Mouse (Mus musculus) midbrain, embryonic 16.5 days (tissue): ENCODE results near the gene Pigb. TPM values are rescaled to one million over a fixed set of nuclear protein-coding genes. Genes with fewer than 3 reads are reported as not detected.

Experiments
- ATAC-seq: fragments of 200-750 bp; cut with Nextera tagmentation; 2 replicates; pipeline ENCODE4 v1.8.0; 2017; ENCODE audit warnings: moderate TSS enrichment
- H3K27ac ChIP-seq: fragments of 300-500 bp; sonication (generic); 2 replicates; pipeline ENCODE4 v1.5.1; 2014; ENCODE audit warnings: mild to moderate bottlenecking, low read length, mixed read lengths
- H3K27me3 ChIP-seq: fragments of 300-500 bp; sonication (generic); 2 replicates; pipeline ENCODE4 v1.6.1; 2014; ENCODE audit warnings: low read depth, low read length, mixed read lengths; ENCODE audit not compliant: control insufficient read depth, insufficient read depth
- H3K36me3 ChIP-seq: fragments of 300-500 bp; sonication (generic); 2 replicates; pipeline ENCODE4 v1.6.1; 2014; ENCODE audit warnings: mild to moderate bottlenecking, low read length, moderate library complexity, mixed read lengths; ENCODE audit not compliant: control insufficient read depth, insufficient read depth
- H3K4me1 ChIP-seq: fragments of 300-500 bp; sonication (generic); 2 replicates; pipeline ENCODE4 v1.6.1; 2014; ENCODE audit warnings: mild to moderate bottlenecking, low read length, mixed read lengths; ENCODE audit not compliant: control insufficient read depth, insufficient read depth
- H3K4me2 ChIP-seq: fragments of 300-500 bp; sonication (generic); 2 replicates; pipeline ENCODE4 v1.6.1; 2014; ENCODE audit warnings: mild to moderate bottlenecking, low read length, mixed read lengths
- H3K4me3 ChIP-seq: fragments of 300-500 bp; sonication (generic); 2 replicates; pipeline ENCODE4 v1.5.1; 2014; ENCODE audit warnings: low read depth, mild to moderate bottlenecking, low read length, moderate library complexity, mixed read lengths
- H3K9ac ChIP-seq: fragments of 300-500 bp; sonication (generic); 2 replicates; pipeline ENCODE4 v1.6.1; 2014; ENCODE audit warnings: low read depth, low read length, mixed read lengths
- H3K9me3 ChIP-seq: fragments of 300-500 bp; sonication (generic); replicated peaks from 2 replicates; pipeline ENCODE4 v1.6.1; 2014; ENCODE audit warnings: mild to moderate bottlenecking, low read length, mixed read lengths; ENCODE audit not compliant: control insufficient read depth, poor library complexity, severe bottlenecking
- WGBS: fragments of 180-500 bp; shearing (Covaris S2); extraction: QIAGEN DNeasy Blood & Tissue Kit; methylation state at CpG from one replicate; pipeline ENCODE4 v1.1.7; 2014; 5-methylcytosine and 5-hydroxymethylcytosine counted together
- polyA plus RNA-seq: library from polyadenylated mRNA; unstranded; fragments of >200 nt; fragmentation: Nextera tagmentation; extraction: Ambion mirVana; gene quantifications from 2 replicates; pipeline ENCODE4 v1.2.1, GENCODE M21; 2015

The Pigb gene
- polyA plus RNA-seq, 1 experiment from 2014 or later = 18.6 TPM

DNA sequence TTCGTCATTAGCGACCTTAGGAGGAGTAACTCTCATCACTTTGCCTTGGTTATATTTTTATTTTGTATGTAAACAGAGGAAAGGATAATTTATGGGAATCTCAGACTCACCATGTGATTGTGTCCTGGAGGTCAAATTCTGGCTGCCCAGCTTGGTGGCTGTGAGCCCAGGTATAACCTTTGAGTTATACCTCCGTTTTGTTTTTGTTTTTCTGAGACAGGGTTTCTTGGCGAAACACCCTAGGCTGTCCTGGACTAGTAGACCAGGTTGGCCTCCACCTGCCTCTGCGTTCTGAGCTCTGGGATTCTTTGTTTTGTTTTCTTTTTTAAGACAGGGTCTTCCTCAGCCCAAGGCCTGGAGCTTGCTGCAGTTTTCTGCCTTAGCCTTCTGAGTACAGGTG lies 51.5 kb downstream of the Pigb start:
- Histone ChIP-seq H3K9ac (no peak overlapping the region), H3K36me3 (no peaks in the 10 kb centered on the region), H3K4me1 (peaks cover 17% of the 10 kb centered on the region), H3K4me3 (no peak overlapping the region), H3K27ac (no peak overlapping the region), H3K4me2 (no peak overlapping the region), H3K27me3 (no peaks in the 10 kb centered on the region), H3K9me3 (no peaks in the 10 kb centered on the region)
- ATAC-seq = no peak
- WGBS = 90% methylated on average over 5 of the region's 5 CpGs

DNA sequence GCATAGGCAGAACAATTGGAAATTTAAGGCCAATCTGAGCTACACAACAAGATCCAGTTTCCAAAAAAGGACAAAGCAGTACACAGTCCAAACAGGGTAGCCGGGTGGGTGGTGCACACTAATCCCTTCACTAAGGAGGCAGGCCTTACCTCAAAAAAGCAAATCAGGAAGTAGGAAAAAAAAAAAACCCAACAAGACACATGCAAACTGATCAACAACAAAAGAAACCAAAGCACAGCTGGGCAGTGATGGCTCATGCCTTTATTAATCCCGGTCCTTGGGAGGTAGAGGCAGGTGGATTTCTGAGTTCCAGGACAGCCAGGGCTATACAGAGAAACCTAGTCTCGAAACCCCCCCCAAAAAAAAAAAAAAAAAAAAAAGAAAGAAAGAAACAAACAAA lies 52.5 kb downstream of the Pigb start:
- no peaks in the 10 kb centered on the region for H3K9me3 ChIP-seq
- no peaks in the 10 kb centered on the region for H3K36me3 ChIP-seq
- H3K27me3 ChIP-seq = no peaks in the 10 kb centered on the region
- 67% methylated on average over 3 of the region's 3 CpGs for WGBS
- H3K4me1 ChIP-seq = peaks cover 17% of the 10 kb centered on the region
- H3K4me3 ChIP-seq = no peak overlapping the region
- no peak for ATAC-seq
- H3K9ac ChIP-seq = no peak overlapping the region
- no peak overlapping the region for H3K4me2 ChIP-seq
- H3K27ac ChIP-seq = no peak overlapping the region

DNA sequence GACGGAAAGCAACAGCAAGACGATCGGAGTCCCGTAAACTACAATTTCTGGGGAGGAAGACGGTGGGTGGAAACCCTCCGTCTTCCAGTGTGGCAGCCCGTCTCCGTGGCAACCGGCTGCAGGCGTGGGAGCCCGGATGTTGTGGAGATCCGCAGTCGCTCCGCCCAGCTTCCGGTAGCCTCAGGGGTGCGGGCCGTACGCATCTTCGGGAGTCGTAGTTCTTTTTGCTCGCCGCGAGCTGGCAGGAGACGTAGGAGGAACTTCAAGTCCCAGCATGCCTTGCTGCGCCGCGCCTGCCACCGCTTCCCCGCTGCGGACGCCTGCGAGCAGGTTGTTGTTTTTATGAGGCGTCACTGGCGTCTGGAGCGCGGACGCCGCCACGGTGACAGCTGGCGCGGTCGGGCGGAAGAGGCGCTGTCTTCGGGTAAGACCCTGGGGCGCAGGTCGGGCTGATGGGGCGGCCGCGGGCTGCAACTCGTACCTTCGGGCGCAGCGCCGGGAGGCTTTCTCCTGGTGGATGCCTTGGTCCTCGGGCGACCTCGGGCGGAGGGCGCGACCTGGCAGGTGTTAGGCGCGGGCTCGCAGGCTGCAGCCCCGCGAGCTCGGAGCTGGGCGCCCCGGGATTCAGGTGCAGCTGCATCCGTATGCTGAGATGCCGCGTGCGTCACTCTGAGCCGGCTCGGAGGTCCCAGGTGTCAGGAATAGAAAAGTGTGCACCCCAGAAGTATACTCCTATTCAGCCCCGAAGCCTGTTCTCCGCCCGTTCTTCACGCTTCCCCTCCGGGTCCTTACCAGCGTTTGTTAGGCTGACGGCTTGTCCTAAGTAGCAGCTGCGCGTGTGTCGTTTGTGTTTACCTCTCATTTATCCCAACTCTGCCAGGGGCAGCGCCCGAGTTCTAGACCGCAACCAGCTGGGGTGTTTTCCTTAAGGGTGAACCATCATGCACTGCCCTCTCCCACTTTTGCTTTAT lies 54.6 kb downstream of the Pigb start, which contains the start of the genes Ccpg1os and Ccpg1:
Ccpg1os (minus strand) TSS at position 133 of the 971 bp plus-strand sequence.
Ccpg1 (plus strand) TSS at position 180 of the 971 bp plus-strand sequence.
- no peaks in the 10 kb centered on the region for H3K9me3 ChIP-seq
- peak within 1 kb of the TSS; percentile 87 for H3K27ac ChIP-seq
- H3K4me3 ChIP-seq = peak within 1 kb of the TSS; percentile 78
- H3K9ac ChIP-seq = peak within 1 kb of the TSS; percentile 86
- no peaks in the 10 kb centered on the region for H3K36me3 ChIP-seq
- peaks cover 17% of the 10 kb centered on the region for H3K4me1 ChIP-seq
- WGBS = under 1% methylated on average over 88 of the region's 88 CpGs
- H3K4me2 ChIP-seq = peak within 1 kb of the TSS; percentile 68
- peak; percentile 100 for ATAC-seq
- H3K27me3 ChIP-seq = no peaks in the 10 kb centered on the region

DNA sequence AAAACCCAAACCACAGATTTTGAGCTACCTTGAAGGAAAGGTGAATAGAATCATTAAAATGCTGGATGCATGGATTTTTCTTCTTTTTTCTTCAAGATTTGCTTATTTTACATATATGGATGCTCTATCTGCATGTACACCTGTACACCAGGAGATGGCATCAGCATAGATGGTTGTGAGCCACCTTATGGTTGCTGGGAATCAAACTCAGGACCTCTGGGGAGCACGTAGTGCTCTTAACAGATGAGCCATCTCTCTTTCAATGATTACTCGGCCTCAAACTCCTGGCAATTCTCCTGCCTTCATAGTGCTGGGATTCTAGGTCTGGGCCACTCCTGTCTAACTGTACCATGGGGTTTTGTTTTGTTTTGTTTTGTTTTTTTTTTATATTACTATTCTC lies 57.1 kb downstream of the Pigb start:
- 75% methylated on average over 2 of the region's 2 CpGs for WGBS
- no peaks in the 10 kb centered on the region for H3K27me3 ChIP-seq
- H3K4me2 ChIP-seq = no peak overlapping the region
- no peak overlapping the region for H3K27ac ChIP-seq
- H3K9ac ChIP-seq = no peak overlapping the region
- no peaks in the 10 kb centered on the region for H3K9me3 ChIP-seq
- H3K4me3 ChIP-seq = no peak overlapping the region
- no peak for ATAC-seq
- no peaks in the 10 kb centered on the region for H3K36me3 ChIP-seq
- peaks cover 17% of the 10 kb centered on the region for H3K4me1 ChIP-seq

DNA sequence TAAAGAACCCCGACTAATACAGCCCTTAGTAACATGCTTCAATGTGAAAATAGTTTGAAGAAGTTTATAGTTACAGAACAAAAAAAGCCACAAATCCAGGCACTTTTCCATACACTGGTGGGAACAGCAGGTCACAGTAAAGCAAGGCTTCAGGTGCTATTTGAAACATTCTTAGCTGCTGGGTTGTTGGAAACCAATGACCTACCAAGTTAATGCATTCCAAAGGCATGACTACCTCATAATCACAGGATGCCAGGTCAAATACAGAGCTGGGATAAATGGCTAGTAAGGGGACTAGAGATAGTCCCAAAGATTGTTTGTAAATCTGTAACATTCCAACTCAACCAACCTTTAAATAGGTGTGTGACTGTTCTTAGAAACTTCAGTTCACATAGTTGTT lies 64.9 kb downstream of the Pigb start:
- ATAC-seq = no peak
- H3K9me3 ChIP-seq = no peaks in the 10 kb centered on the region
- no peak overlapping the region for H3K4me3 ChIP-seq
- H3K27ac ChIP-seq = no peak overlapping the region
- H3K27me3 ChIP-seq = no peaks in the 10 kb centered on the region
- no peaks in the 10 kb centered on the region for H3K4me1 ChIP-seq
- 93% methylated on average over 1 of the region's 1 CpGs for WGBS
- H3K4me2 ChIP-seq = no peak overlapping the region
- no peak overlapping the region for H3K9ac ChIP-seq
- H3K36me3 ChIP-seq = no peaks in the 10 kb centered on the region

DNA sequence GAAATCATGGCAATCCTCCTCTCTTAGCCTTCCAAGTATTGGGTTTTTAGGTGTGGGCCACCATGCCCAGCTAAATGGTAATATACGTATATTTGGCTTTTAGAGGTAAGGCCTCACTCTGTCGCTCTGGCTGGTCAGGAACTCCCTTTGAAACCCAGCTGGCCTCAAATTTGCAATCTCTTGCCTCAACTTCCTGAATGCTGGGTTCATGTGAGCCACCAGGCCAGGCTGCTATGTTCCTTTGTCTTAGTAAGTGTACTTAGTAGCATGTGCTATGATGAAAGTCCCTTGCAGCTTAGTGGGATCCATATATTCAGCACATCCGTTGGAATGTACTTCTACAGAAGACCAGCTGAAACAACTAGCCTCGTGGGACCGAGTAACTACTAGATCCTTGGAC lies 65.4 kb downstream of the Pigb start:
- no peaks in the 10 kb centered on the region for H3K4me1 ChIP-seq
- no peaks in the 10 kb centered on the region for H3K27me3 ChIP-seq
- H3K27ac ChIP-seq = no peak overlapping the region
- 89% methylated on average over 5 of the region's 5 CpGs for WGBS
- H3K9me3 ChIP-seq = no peaks in the 10 kb centered on the region
- no peak overlapping the region for H3K4me2 ChIP-seq
- no peak overlapping the region for H3K4me3 ChIP-seq
- H3K36me3 ChIP-seq = no peaks in the 10 kb centered on the region
- no peak overlapping the region for H3K9ac ChIP-seq
- no peak for ATAC-seq

GRCm38 (mm10) chr9:72972984-72973383 lies 67.2 kb downstream of the Pigb start:
- Histone ChIP-seq H3K4me1 (0 out of 2 replicates have a peak, but pooled peaks cover 3% of the 10 kb centered on the region), H3K4me2 (no peak overlapping the region), H3K36me3 (no peaks in the 10 kb centered on the region), H3K9me3 (no peaks in the 10 kb centered on the region), H3K9ac (no peak overlapping the region), H3K4me3 (no peak overlapping the region), H3K27ac (no peak overlapping the region), H3K27me3 (no peaks in the 10 kb centered on the region)
- ATAC-seq = no peak

DNA sequence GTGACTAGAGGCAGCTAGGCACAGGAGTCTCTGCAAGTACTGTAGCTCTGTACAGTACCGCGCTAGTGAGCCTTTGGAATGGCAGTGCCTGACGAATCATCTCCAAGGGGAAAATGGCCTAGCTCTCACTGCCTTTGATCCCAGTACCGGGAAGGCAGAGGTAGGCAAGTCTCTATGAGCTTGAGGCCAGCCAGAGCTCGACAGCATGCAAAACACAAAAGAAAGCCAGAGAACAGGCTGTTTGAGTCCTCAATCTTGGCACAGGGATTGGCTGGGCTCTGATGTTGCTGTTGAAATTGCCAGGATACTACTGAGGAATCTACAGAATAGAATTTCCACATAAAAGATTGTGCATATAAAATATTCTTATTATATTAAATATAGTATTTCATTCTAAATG lies 67.7 kb downstream of the Pigb start:
- WGBS = 86% methylated on average over 5 of the region's 5 CpGs

DNA sequence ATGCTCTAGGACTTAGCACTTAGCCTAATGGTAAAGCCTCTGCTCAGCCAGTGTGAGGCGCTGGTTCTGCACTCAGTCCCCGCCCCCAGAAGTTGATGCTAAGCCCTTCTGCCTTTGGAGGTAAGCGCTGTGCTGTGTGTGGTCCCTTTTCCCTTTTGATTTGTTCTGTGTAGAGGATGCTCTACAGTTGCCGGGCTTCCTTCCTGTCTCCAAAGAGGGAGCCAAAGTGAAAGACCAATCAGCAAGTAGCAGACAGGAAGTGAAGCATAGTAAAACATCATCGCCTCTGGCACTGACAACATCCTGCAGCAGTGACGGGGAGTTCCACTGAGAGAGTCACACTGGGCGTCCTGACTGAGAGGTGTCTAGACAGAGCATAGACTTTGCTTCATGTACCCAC lies 70.3 kb downstream of the Pigb start:
- WGBS = 74% methylated on average over 7 of the region's 7 CpGs
- Histone ChIP-seq H3K4me2 (no peak overlapping the region), H3K27me3 (no peaks in the 10 kb centered on the region), H3K36me3 (no peaks in the 10 kb centered on the region), H3K4me3 (no peak overlapping the region), H3K27ac (no peak overlapping the region), H3K9ac (no peak overlapping the region), H3K4me1 (0 out of 2 replicates have a peak, but pooled peaks cover 3% of the 10 kb centered on the region), H3K9me3 (no peaks in the 10 kb centered on the region)
- no peak for ATAC-seq

More for the DNA sequence above, 67.7 kb downstream of the Pigb start:
- Histone ChIP-seq H3K27me3 (no peaks in the 10 kb centered on the region), H3K4me2 (no peak overlapping the region), H3K36me3 (no peaks in the 10 kb centered on the region), H3K9ac (no peak overlapping the region), H3K4me1 (0 out of 2 replicates have a peak, but pooled peaks cover 3% of the 10 kb centered on the region), H3K4me3 (no peak overlapping the region), H3K9me3 (no peaks in the 10 kb centered on the region), H3K27ac (no peak overlapping the region)
- ATAC-seq = no peak
